Mouse (Mus musculus) C2C12 (cell line): ENCODE results near the gene Crabp1.

ENCODE experiments used
- CTCF ChIP-seq: IDR thresholded peaks from one replicate; pipeline ENCODE4 v1.5.1; 2011; ENCODE audit not compliant: control insufficient read depth, insufficient read depth, insufficient read length
- MAX ChIP-seq: IDR thresholded peaks from one replicate; pipeline ENCODE4 v1.6.1; 2011; ENCODE audit warnings: mild to moderate bottlenecking, control low read depth
- MYOD1 ChIP-seq: IDR thresholded peaks from one replicate; pipeline ENCODE4 v1.6.1; 2011; ENCODE audit warnings: low read depth; ENCODE audit not compliant: control insufficient read depth, insufficient read length
- USF1 ChIP-seq: IDR thresholded peaks from one replicate; pipeline ENCODE4 v1.6.1; 2011; ENCODE audit warnings: low read depth, mild to moderate bottlenecking, control low read depth, moderate library complexity

DNA sequence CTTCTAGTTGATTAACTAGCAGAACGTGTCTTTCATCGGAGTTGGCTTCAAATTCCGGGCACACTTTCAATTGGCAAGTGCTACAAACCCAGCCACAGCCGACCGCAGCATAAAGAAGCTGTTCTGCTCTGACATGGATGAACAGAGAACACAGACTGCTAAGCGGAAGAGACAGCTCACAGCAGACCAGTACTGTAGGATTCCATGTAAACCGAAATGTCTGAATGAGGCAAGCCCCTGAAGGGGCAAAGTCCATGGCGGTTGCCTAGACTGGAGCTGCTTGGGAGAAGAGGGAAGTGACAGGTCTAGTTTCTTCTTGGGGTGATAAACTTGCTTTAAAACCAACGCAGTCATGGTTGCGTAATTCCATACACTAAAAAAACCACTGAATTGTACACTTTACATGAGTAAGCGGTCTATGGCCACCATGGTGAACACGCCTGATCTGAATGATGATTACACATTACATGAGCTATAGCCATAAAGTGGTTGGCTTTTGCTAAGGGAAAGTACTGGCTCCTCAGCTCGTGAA, 12.0 kb downstream of the Crabp1 start:
- TF ChIP-seq MAX (no peak), CTCF (no peak), MYOD1 (no peak), USF1 (no peak)
